Mouse (Mus musculus): ENCODE data around the gene St6galnac3. TPM values are rescaled to one million over a fixed set of nuclear protein-coding genes. Genes with fewer than 3 reads are reported as not detected.

St6galnac3 gene
- polyA plus RNA-seq, 1 experiment from 2014 or later, result 27.2 TPM

DNA sequence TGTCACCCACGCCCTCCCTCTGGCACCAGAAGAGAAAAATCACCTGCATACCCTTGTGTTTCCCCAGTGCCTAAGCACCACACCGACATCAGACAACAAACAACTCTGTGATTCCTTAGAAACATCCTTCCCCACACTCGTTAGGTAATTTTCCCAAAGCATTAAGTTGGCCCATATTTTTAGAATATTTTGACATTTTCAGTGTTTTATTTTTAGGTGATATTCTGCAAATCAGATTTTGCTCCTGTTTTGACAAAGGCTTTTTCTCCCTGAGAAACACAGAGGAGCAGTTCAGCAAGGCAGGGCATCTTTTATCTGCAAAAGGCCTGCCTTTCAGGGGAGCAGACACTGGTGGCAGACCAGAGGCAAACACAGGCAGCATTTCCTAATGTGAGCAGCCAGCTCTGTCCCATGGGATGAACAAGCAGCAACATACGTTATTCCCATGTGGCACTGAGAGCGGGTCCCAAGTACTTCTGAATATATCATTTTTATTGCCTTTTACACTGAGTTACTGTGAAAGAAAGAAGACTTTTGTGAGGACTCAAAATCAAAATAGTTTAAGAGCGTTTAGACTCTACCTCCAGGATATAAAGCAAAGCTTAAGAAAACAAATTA, 199.7 kb downstream of the St6galnac3 start:
- Histone ChIP-seq H3K4me1 (replicated peaks) (peaks cover 14% of the 10 kb centered on the region), H3K9me3 (no peaks in the 10 kb centered on the region), H3K4me3 (no peak overlapping the region), H3K36me3 (no peaks in the 10 kb centered on the region), H3K9ac (no peak overlapping the region), H3K27me3 (no peaks in the 10 kb centered on the region), H3K27ac (replicated peaks) (no peak overlapping the region), H3K4me2 (no peak overlapping the region)
- ATAC-seq (ENCODE audit: low read depth), result no peak
- 47% methylated on average over 6 of the region's 6 CpGs for WGBS

DNA sequence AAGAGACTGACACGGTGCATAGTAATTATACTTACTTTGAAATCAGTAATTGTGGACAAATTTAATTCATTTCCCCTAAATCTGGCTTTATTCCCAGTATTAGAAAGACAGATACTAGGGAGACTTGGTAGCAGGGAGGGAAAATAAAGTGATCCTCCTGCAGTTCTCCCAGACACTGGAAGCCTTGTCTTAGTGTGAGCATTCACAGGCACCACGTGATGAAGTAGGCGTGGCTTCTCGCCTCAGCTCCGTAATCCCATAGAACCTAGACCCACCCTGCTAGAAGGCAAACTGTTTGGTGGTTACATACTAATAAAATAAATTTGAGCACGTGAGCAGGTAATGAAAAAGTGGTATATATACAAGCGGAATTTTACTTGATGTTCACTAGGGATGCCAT, 208.1 kb downstream of the St6galnac3 start:
- H3K36me3 ChIP-seq, result no peaks in the 10 kb centered on the region
- 78% methylated on average over 7 of the region's 7 CpGs for WGBS
- H3K4me1 ChIP-seq (replicated peaks), result 0 out of 2 replicates have a peak, but pooled peaks cover 6% of the 10 kb centered on the region
- H3K9me3 ChIP-seq, result 0 out of 2 replicates have a peak, but pooled peaks cover 9% of the 10 kb centered on the region
- H3K27ac ChIP-seq (replicated peaks), result no peak overlapping the region
- no peak for ATAC-seq (ENCODE audit: low read depth)
- H3K27me3 ChIP-seq, result no peaks in the 10 kb centered on the region
- H3K4me3 ChIP-seq, result no peak overlapping the region
- H3K9ac ChIP-seq, result no peak overlapping the region
- no peak overlapping the region for H3K4me2 ChIP-seq

DNA sequence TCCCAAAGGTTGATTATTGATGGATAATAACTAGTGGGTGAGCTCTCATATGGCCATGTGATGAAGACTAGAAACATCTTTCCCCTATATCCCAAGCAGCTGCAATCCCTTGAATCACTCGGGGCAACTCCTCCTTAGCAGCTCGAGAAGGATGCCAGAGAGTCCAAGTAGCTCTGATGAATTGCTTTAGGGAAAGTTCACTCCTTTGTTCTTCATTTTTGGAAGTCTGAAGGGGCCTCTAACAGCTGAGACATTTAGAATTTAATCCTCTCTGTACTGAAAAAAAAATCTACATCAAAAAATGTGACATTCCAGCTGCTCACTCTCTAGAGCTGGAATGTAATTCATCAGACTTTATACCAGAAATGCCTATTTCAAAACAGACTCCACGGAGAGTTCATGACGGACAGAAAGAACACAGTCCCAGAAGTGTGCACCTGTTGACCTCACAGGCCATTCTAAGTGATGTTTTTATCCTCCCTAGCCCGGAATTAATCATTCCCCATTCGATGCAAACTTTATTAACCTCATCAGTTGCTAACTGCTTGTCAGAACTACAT, 211.4 kb downstream of the St6galnac3 start:
- Histone ChIP-seq H3K27me3 (no peaks in the 10 kb centered on the region), H3K36me3 (no peaks in the 10 kb centered on the region), H3K9me3 (0 out of 2 replicates have a peak, but pooled peaks cover under 1% of the 10 kb centered on the region), H3K27ac (replicated peaks) (no peak overlapping the region), H3K4me1 (replicated peaks) (peaks cover 30% of the 10 kb centered on the region), H3K4me2 (no peak overlapping the region), H3K9ac (no peak overlapping the region), H3K4me3 (no peak overlapping the region)
- 67% methylated on average over 6 of the region's 6 CpGs for WGBS
- no peak for ATAC-seq (ENCODE audit: low read depth)

- Histone ChIP-seq H3K4me3 (no peak overlapping the region), H3K4me1 (replicated peaks) (peaks cover 30% of the 10 kb centered on the region), H3K9me3 (no peaks in the 10 kb centered on the region), H3K27ac (replicated peaks) (no peak overlapping the region), H3K36me3 (no peaks in the 10 kb centered on the region), H3K4me2 (no peak overlapping the region), H3K27me3 (no peaks in the 10 kb centered on the region), H3K9ac (no peak overlapping the region)
- WGBS, result 82% methylated on average over 6 of the region's 6 CpGs
- ATAC-seq (ENCODE audit: low read depth), result no peak
Observed at GRCm38 (mm10) chr3:153512545-153512944, 212.4 kb downstream of the St6galnac3 start.

- Histone ChIP-seq H3K4me2 (no peak overlapping the region), H3K9ac (no peak overlapping the region), H3K27me3 (no peaks in the 10 kb centered on the region), H3K27ac (replicated peaks) (no peak overlapping the region), H3K36me3 (no peaks in the 10 kb centered on the region), H3K4me1 (replicated peaks) (peaks cover 30% of the 10 kb centered on the region), H3K9me3 (no peaks in the 10 kb centered on the region), H3K4me3 (no peak overlapping the region)
- 62% methylated on average over 7 of the region's 7 CpGs for WGBS
- ATAC-seq (ENCODE audit: low read depth), result no peak
Observed at GRCm38 (mm10) chr3:153511151-153511580, 213.8 kb downstream of the St6galnac3 start.

- Histone ChIP-seq H3K4me3 (no peak overlapping the region), H3K36me3 (no peaks in the 10 kb centered on the region), H3K4me1 (replicated peaks) (peaks cover 30% of the 10 kb centered on the region), H3K4me2 (no peak overlapping the region), H3K27ac (replicated peaks) (no peak overlapping the region), H3K9me3 (no peaks in the 10 kb centered on the region), H3K27me3 (no peaks in the 10 kb centered on the region), H3K9ac (no peak overlapping the region)
- no peak for ATAC-seq (ENCODE audit: low read depth)
- WGBS, result 81% methylated on average over 9 of the region's 9 CpGs
Observed at GRCm38 (mm10) chr3:153510048-153510630, 214.8 kb downstream of the St6galnac3 start.

DNA sequence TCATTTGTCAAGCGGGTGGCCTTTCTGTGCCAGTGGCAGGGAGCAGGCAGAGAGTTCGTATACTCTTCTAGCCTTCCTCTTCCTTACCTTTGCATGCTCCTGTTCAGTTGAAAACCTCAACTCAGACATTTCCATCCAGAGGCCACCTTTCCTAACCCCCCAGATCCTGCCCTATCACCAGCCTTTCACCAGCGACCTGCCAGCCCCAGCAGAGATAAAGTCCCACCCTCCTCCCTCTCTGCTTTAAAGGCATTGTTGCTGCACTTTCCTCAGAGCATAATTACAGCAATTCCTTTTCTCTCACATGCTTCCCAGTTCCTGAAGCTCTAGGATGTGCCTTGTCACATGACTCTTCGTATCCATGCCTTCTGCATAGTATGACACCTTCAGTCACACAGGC, 215.3 kb downstream of the St6galnac3 start:
- Histone ChIP-seq H3K4me1 (replicated peaks) (peaks cover 30% of the 10 kb centered on the region), H3K9ac (no peak overlapping the region), H3K27me3 (no peaks in the 10 kb centered on the region), H3K9me3 (no peaks in the 10 kb centered on the region), H3K4me2 (no peak overlapping the region), H3K36me3 (no peaks in the 10 kb centered on the region), H3K4me3 (no peak overlapping the region), H3K27ac (replicated peaks) (no peak overlapping the region)
- 0 out of 2 replicates have a peak, but pooled peaks have one; percentile 44 for ATAC-seq (ENCODE audit: low read depth)
- 37% methylated on average over 4 of the region's 4 CpGs for WGBS

DNA sequence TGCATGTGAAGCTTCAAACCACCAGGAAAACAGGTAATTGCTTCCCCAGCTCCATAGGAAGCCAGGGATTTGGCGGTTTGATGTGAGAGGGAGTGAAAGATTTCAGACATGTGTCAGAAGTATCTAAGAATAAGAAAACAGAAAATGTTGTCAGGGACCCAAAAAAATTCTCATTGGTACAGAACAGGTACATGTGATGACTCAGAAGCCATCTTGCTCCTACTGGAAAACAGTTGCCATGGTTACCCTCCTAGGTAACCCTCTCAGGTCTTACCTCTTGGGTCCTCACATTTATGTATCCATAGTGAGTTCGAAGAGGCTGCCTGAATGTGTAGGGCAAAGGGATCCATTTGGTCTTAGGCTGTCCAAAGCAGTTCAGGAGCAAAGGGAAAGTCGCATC, 215.9 kb downstream of the St6galnac3 start:
- Histone ChIP-seq H3K27ac (replicated peaks) (no peak overlapping the region), H3K36me3 (no peaks in the 10 kb centered on the region)
- WGBS, result 72% methylated on average over 3 of the region's 3 CpGs

DNA sequence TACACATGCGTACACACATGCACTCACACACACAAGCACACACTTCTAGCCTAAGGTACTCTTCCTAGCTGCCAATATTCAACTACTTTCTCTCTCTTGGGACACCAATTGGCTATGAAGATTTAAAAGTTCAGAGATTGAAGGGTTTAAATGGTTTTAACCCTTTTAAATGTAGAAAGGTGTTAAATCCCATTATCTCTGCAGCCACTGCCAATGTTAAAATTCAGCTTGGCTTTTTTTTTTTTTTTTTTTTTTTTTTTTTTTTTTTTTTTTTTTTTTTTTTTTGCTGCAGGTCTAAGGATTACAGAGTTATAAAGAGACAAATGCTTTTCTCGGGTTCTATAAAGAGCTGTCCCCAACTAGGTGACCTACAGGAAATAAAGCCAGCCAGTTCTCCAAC, 216.4 kb downstream of the St6galnac3 start:
- Histone ChIP-seq H3K9ac (no peak overlapping the region), H3K4me1 (replicated peaks) (peaks cover 30% of the 10 kb centered on the region), H3K27ac (replicated peaks) (no peak overlapping the region), H3K4me2 (no peak overlapping the region), H3K9me3 (no peaks in the 10 kb centered on the region), H3K36me3 (no peaks in the 10 kb centered on the region), H3K4me3 (no peak overlapping the region), H3K27me3 (no peaks in the 10 kb centered on the region)
- no peak for ATAC-seq (ENCODE audit: low read depth)
- 89% methylated on average over 2 of the region's 2 CpGs for WGBS

More for the DNA sequence above, 215.9 kb downstream of the St6galnac3 start:
- Histone ChIP-seq H3K4me2 (no peak overlapping the region), H3K4me3 (no peak overlapping the region), H3K27me3 (no peaks in the 10 kb centered on the region), H3K9me3 (no peaks in the 10 kb centered on the region), H3K9ac (no peak overlapping the region), H3K4me1 (replicated peaks) (peaks cover 30% of the 10 kb centered on the region)
- no peak for ATAC-seq (ENCODE audit: low read depth)

- H3K27me3 ChIP-seq, result no peaks in the 10 kb centered on the region
- H3K4me2 ChIP-seq, result no peak overlapping the region
- peaks cover 32% of the 10 kb centered on the region for H3K4me1 ChIP-seq (replicated peaks)
- H3K4me3 ChIP-seq, result no peak overlapping the region
- no peaks in the 10 kb centered on the region for H3K36me3 ChIP-seq
- 95% methylated on average over 2 of the region's 2 CpGs for whole genome bisulfite sequencing
- H3K9me3 ChIP-seq, result no peaks in the 10 kb centered on the region
- no peak for ATAC-seq (ENCODE audit: low read depth)
- H3K9ac ChIP-seq, result no peak overlapping the region
- no peak overlapping the region for H3K27ac ChIP-seq (replicated peaks)
Observed at GRCm38 (mm10) chr3:153507599-153507998, 217.4 kb downstream of the St6galnac3 start.

DNA sequence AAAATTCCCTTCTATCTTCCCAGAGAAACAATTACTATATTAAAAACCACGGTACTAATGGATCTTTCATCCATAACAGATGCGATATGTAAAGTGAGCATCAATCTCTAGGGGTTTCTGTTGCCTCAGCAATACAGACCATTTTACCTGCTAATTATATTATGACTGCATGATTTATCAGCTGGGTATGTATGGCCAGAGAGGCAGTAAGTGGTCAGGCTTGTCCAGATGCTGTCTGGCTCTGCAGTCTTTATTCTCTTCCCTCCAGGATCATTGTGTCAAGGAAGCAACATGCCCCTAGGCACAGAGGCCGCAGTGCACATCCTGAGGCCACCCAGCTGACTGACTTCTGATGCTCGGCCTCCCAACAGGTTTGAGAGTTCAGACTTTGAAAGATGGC, 222.5 kb downstream of the St6galnac3 start:
- H3K27me3 ChIP-seq, result no peaks in the 10 kb centered on the region
- H3K9me3 ChIP-seq, result no peaks in the 10 kb centered on the region
- ATAC-seq (ENCODE audit: low read depth), result peak; percentile 11; the same call in 1 of the 2 replicates
- H3K4me2 ChIP-seq, result no peak overlapping the region
- WGBS, result 45% methylated on average over 4 of the region's 4 CpGs
- H3K36me3 ChIP-seq, result no peaks in the 10 kb centered on the region
- no peak overlapping the region for H3K4me3 ChIP-seq
- no peak overlapping the region for H3K9ac ChIP-seq
- H3K27ac ChIP-seq (replicated peaks), result no peak overlapping the region
- H3K4me1 ChIP-seq (replicated peaks), result peaks cover 5% of the 10 kb centered on the region; the same call in 1 of the 2 replicates

DNA sequence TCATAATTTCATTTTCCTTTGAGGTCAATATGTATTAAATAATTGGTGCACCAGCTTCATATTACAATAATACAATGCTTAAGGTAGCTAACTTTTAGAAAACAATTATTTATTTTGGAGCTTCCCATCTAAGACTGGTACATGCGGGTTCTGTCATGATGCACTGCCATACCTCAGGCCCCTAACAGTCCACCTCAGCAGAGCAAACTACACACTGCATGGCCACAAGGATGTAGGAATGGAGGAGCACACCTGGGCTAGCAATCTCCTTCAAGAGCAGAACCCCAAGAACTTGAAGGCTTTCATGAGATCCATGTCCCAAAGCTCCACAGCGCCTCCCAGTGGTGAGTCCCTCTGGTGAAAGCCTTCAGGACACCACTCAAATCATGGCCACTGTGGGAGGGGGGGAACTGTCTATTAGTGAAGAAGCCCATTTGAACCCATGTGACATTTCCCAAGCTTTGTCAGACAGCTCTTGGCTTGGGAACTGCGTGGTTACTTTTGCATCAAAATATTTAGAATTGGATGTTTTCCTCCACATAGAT, 223.6 kb downstream of the St6galnac3 start:
- Histone ChIP-seq H3K4me1 (replicated peaks) (peaks cover 5% of the 10 kb centered on the region; the same call in 1 of the 2 replicates), H3K27me3 (no peaks in the 10 kb centered on the region), H3K27ac (replicated peaks) (no peak overlapping the region), H3K4me3 (no peak overlapping the region), H3K4me2 (no peak overlapping the region), H3K9me3 (no peaks in the 10 kb centered on the region), H3K36me3 (no peaks in the 10 kb centered on the region), H3K9ac (no peak overlapping the region)
- 55% methylated on average over 3 of the region's 3 CpGs for WGBS
- no peak for ATAC-seq (ENCODE audit: low read depth)

All from neural tube, embryonic 13.5 days (tissue).